Mouse (Mus musculus): ENCODE results near the gene Olfr867. TPM values are rescaled to one million over a fixed set of nuclear protein-coding genes. Genes with fewer than 3 reads are reported as not detected.

The Olfr867 gene
- not detected for total RNA-seq (2023)

GRCm38 (mm10) chr9:20057462-20057861 is at the start of gene Olfr867:
Olfr867 (minus strand) TSS chr9:20057562.

DNA sequence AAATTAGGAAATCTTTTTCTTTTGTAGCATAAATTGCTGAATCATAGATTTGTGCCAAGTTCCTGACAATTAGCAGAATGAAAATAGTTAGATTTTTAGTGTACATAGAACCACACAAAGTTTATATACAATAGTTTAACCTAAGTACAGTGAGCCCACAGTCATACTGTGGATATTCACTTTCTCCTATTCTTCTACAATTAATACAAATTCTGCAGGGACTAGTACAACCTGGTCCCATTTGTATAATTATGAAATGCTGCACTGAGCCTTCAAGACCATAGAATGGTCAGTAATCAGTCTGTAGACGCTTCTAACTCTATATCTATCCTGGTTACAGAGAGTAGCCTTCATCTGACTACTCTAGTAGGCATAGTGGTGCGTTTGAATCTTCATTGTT is 41.0 kb upstream of the Olfr867 start, which contains the start of gene Olfr868:
Gene Olfr868, plus strand, starts transcription at position 301 of the 400 bp plus-strand sequence.

GRCm38 (mm10) chr9:20027935-20028334 is 29.4 kb downstream of the Olfr867 start, which contains the start of gene Olfr866:
Olfr866 (minus strand) TSS chr9:20028035.

Other genes starting within 250 kb of the Olfr867 start
- gene Olfr860, start 207.8 kb downstream of the Olfr867 start, total RNA-seq (2023), result not detected
- not detected for gene Olfr862, start 169.6 kb downstream of the Olfr867 start, total RNA-seq (2023)
- not detected for gene Olfr77, start 140.7 kb downstream of the Olfr867 start, total RNA-seq (2023)
- not detected for gene Olfr866, start 29.5 kb downstream of the Olfr867 start, total RNA-seq (2023)
- not detected for gene Olfr868, start 41.1 kb upstream of the Olfr867 start, total RNA-seq (2023)
- not detected for gene Olfr869, start 71.4 kb upstream of the Olfr867 start, total RNA-seq (2023)
- gene Olfr870, start 116.5 kb upstream of the Olfr867 start, total RNA-seq (2023), result not detected
- gene Olfr871, start 154.6 kb upstream of the Olfr867 start, total RNA-seq (2023), result not detected
- not detected for gene Olfr872, start 179.6 kb upstream of the Olfr867 start, total RNA-seq (2023)
- gene Olfr39, start 224.8 kb upstream of the Olfr867 start, total RNA-seq (2023), result not detected
- not detected for gene Olfr873, start 241.0 kb upstream of the Olfr867 start, total RNA-seq (2023)

All from CD8-positive naive resting alpha-beta T cell, adult 57 days (primary cell).